Mouse (Mus musculus) fibroblast of lung, adult 2 months (primary cell): ENCODE results near the gene Ms4a15.

ENCODE experiments used
- DNase-seq: peaks from one replicate; pipeline ENCODE4 v3.0.0-alpha.2; 2011; ENCODE audit warnings: low read depth

Gene Ms4a15

GRCm38 (mm10) chr19:10959978-10960346 is 33.1 kb downstream of the Ms4a15 start:
- DNase-seq: no peak

GRCm38 (mm10) chr19:10959085-10959977 is 33.7 kb downstream of the Ms4a15 start:
- peak; percentile 44 for DNase-seq

- DNase-seq: peak; percentile 27
Measured at GRCm38 (mm10) chr19:10952021-10952939, 40.8 kb downstream of the Ms4a15 start.

- no peak for DNase-seq
Measured at GRCm38 (mm10) chr19:10949558-10949957, 43.5 kb downstream of the Ms4a15 start.

- DNase-seq: peak; percentile 96
Measured at GRCm38 (mm10) chr19:10949112-10949511, 43.9 kb downstream of the Ms4a15 start, which contains the start of gene Ccdc86. Gene Ccdc86 (minus strand): TSS chr19:10949266.

GRCm38 (mm10) chr19:10948416-10948815 is 44.6 kb downstream of the Ms4a15 start:
- no peak for DNase-seq

GRCm38 (mm10) chr19:10947219-10947618 is 45.8 kb downstream of the Ms4a15 start:
- no peak for DNase-seq

- no peak for DNase-seq
Measured at GRCm38 (mm10) chr19:10946506-10946905, 46.5 kb downstream of the Ms4a15 start.

GRCm38 (mm10) chr19:10943955-10944354 is 49.1 kb downstream of the Ms4a15 start:
- no peak for DNase-seq

- DNase-seq: no peak
Measured at GRCm38 (mm10) chr19:10940801-10941457, 52.1 kb downstream of the Ms4a15 start.

- no peak for DNase-seq
Measured at GRCm38 (mm10) chr19:10940097-10940800, 52.8 kb downstream of the Ms4a15 start.

- no peak for DNase-seq
Measured at GRCm38 (mm10) chr19:10938771-10939170, 54.3 kb downstream of the Ms4a15 start.

- no peak for DNase-seq
Measured at GRCm38 (mm10) chr19:10937110-10937563, 55.9 kb downstream of the Ms4a15 start, which contains the start of gene Ptgdr2. Gene Ptgdr2 (plus strand): TSS chr19:10937160.

GRCm38 (mm10) chr19:10936077-10936476 is 57.0 kb downstream of the Ms4a15 start:
- DNase-seq: no peak

GRCm38 (mm10) chr19:10935029-10935428 is 58.0 kb downstream of the Ms4a15 start:
- no peak for DNase-seq

GRCm38 (mm10) chr19:10930641-10931040 is 62.4 kb downstream of the Ms4a15 start:
- DNase-seq: no peak
